Mouse (Mus musculus) left cerebral cortex, adult 8-10 months (tissue): ENCODE measurements around the gene Nkx2-3. TPM values are rescaled to one million over a fixed set of nuclear protein-coding genes. Genes with fewer than 3 reads are reported as not detected.

Source experiments
- DNase-seq, 2 experiments: peaks; one replicate each; pipeline ENCODE4 v3.0.0; 2022; ENCODE audit warnings: low spot score in 2 of 2
- total RNA-seq, 4 experiments: library from RNA; stranded (reverse); gene quantifications; 2 replicates each; pipeline ENCODE4 v1.2.4; 2022

Nkx2-3 gene
- total RNA-seq, 4 experiments from 2014 or later, result not detected

DNA sequence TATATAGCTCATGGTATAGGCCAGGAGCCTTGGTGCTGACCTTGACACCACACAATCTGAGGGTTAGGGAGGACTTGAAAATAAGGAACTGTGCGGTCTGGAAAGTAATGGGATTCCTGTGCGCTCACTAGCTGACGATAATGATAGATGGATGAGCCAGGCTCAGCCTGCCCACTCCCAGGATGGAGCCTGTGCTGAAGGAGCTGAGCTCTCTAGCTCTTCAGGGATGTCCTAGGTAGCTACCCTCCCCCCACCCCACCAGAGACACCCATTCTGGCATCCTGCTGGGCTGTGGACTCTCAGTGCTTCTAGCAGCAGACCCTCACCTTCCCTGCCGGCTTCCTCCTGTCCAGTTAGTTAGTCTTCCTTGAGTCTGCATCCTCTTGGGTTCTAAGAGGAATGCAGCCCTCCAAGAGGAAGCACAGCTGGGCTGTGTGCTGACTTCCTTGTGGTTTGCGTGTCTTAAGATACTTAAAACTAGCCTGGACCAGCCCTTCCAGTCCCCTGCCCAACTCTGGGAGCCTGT, 6.4 kb downstream of the Nkx2-3 start:
- no peak for DNase-seq

DNA sequence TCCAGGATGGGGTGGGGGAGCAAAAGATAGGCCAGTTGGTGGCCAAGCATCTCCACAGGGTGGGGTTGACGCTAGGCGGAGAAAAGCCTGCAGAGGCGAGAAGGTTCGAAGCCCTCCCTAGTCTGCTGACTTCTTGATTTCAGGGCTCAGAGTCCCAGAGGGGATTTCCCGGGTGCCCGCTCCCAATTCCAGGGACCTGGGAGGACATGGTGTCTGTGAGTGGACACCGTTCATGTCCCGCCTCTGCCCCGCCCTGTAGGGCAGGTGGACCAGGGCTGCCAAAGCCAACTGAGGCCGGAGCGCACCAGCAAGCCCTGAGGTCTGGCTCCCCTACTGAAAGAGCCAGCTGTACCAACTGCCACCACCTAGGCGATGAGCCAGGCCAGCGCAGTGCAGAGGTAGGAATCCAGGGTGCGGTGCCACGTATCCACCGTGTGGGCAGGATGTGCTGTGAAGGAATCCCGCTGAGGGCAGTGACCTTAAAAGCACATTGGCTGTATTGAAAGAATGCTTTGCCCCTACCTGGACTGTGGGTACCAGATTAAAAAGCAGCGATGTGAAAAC, 7.9 kb downstream of the Nkx2-3 start:
- no peak for DNase-seq

GRCm38 (mm10) chr19:43623913-43624312, 11.8 kb downstream of the Nkx2-3 start:
- no peak for DNase-seq

DNA sequence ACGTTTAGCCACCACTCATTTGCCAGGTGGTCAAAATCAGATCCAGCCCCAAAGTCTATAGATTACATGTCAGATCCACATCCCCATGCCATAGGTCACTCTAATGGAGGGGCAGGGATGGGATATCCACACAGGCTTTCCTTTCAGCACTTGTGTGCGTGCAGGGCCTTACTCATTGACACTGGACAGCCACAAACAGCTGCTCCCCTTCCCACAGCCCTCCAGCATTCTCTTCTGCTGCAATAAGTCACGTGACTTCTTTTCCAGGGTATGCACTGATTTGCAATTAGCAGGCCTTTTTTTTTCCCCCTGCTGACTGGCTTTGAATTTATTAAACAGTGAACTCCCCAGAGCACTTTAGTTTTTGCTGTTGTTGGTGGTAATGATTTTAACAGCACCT, 14.0 kb downstream of the Nkx2-3 start:
- DNase-seq, result no peak

- no peak for DNase-seq
These were observed 15.2 kb downstream of the Nkx2-3 start for GRCm38 (mm10) chr19:43627345-43627744.

GRCm38 (mm10) chr19:43629088-43629487, 17.0 kb downstream of the Nkx2-3 start:
- DNase-seq, result no peak

DNA sequence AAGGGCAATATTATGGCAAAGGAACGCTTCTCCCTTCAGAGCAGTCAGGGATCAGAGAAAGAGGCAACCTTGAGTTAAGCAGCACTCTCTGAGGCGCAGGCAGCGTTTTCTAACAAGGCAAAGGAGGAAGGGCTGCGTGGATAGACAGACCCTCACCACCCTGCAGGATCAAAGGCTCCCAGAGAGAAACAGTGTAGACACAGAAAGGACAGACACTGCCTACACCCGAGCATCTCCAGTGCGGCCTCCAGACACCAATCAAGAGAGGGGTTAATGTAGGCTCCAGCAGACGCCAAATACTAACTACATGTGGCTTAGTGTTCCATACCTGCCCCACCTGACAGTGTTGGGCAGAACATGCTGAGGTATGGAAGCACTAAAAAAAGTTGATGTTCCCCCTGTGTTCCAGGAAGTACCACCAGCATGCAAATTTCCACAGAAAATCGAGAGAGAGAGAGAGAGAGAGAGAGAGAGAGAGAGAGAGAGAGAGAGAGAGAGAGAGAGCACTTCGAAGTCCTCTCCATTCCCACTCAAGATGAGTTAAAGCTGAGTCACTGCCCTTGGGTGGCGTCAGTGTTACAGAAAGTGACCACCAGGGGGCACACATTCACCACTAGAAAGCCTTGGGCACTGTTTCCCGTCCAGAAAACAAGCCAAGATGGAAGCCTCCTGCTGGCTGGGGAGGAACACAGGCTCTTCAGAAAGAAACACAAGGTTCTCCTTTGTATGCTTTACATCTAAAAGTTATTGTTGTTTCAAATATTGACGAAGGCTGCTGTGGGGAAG, 18.5 kb downstream of the Nkx2-3 start:
- DNase-seq, result peak in 1 of 2 experiments; percentile 30

DNA sequence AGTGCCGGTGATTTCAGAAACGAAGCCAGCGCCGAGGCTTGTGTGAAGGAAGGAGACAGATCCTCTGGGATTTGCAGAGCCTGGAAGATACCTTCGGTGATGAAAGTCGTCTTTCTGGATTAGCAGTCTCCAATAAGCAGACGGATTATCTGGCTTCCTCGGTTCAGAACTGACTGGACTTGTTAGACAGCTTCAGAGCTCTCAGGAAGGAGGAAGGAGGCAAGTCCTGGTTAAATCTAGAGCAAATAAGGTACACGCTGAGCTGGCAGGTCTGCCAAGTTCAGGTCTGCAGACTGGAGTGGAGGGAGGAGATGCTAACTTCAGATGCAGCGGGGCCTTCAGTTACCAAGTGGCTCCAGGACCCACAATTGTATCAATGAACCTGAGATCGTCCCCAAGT, 29.7 kb downstream of the Nkx2-3 start:
- DNase-seq, result no peak

GRCm38 (mm10) chr19:43642843-43643242, 30.7 kb downstream of the Nkx2-3 start:
- no peak for DNase-seq

DNA sequence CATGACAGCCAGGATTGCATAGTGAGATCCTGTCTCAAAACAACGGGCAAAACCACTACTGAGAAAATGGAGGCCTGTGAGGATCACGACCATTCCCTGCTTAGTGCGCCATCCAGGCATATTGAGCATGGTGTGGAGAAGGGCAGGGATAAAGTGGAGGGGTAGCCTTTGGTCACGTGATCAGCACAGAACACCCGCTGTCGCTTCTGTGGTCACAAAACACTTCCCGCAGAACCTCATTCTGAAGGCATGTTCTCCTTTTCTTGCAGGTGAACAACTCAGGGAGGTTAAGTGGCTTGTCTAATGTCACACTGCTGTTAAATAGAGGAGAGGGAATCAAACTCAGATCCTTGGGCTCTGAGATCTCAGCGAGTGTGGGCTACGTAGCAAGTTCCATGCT, 33.4 kb downstream of the Nkx2-3 start:
- no peak for DNase-seq

GRCm38 (mm10) chr19:43646852-43647251, 34.7 kb downstream of the Nkx2-3 start:
- no peak for DNase-seq

GRCm38 (mm10) chr19:43647261-43647660, 35.1 kb downstream of the Nkx2-3 start:
- no peak for DNase-seq

- DNase-seq, result no peak
These were observed 36.2 kb downstream of the Nkx2-3 start for GRCm38 (mm10) chr19:43648343-43648742.

- DNase-seq, result no peak
These were observed 39.2 kb downstream of the Nkx2-3 start for GRCm38 (mm10) chr19:43651241-43651785.

DNA sequence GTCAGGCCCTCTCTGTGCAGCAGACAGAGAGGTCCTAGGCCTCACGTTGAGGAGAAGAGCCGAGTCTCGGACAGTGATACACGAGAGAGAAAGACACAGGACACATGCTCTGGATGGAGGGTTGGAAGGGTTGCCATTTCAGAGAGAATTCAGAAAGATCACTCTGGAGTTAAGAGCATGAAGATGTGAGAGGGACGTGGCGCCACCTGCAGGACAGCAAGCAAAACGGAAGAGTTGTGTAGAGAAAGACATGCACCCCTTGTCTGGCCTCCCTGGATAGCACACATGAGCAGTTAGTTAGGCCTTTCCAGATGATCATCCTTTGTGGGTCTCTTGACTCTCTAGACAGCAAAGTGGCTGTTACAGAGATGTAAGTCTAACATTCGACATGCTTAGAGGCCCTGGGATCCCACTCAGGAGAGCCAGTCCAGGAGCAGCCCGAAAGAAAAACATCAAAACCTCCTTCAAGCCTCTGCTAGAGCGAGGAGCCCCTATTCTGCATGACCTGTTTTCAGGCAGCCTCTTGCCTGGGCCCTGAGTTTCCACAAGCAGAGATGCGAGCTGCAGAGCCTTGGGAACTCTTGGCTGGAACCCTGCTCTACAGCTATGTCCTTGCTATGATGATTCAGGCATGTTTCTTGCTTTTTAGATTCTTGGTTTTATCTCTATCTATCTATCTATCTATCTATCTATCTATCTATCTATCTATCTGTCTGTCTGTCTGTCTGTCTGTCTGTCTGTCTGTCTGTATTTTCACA, 43.8 kb downstream of the Nkx2-3 start:
- DNase-seq, result no peak

- no peak for DNase-seq
These were observed 47.5 kb downstream of the Nkx2-3 start for GRCm38 (mm10) chr19:43659632-43660031.

DNA sequence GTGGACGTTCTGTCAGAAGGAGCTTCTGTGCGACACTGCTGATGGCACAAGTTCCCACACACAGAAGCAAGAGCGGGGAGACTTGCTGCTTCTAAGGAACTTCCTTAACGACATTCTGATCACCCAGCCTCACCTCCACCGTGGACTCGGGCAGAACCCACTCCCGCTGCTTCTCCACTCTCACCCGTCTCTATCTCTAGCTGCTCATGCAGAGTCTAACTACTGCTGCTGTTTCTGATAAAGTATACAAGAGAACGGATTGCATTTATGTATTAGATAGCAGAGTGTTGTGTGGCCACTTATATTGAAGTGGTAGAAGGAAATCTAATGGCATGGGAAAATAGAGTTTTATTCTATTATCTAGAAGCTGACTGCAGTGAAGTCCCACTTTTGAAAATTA, 48.6 kb downstream of the Nkx2-3 start:
- no peak for DNase-seq

DNA sequence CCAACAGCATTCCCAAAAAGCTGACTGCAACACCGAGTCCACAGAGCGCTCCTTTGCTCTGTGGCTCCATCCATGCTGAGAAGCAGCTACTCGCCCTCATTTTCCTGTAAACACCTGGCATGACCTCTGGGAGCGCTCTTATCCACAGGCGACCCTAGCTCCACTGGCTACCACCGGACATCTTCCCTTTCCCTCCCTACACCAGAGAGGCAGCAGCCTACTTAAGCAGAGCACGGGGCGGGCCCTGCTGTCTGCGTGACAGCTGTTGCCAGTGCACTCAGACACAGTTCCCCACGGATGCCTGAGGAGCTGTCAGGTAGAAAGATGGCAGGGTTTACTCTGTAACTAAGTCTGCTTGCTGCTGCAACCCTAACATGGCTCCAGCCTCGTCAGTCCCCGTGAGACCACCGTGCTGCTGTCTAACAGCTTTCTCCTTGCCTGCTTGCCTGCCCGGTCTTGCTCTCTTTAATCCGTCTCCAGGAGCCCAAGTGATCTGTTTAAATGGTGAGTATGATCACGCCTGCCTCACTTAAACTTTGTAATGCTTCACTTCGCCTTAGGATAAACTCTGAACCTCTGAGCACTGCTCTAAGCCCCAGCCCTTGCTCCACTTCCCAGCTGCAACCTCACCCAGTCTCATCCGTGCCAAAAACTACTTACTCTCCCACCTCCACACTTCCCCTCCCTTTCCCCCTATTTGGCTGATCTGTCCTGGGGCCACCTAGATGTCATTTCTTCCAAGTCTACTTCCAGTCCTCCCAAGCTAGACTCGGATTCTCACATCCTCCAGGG, 50.2 kb downstream of the Nkx2-3 start:
- DNase-seq, result no peak

DNA sequence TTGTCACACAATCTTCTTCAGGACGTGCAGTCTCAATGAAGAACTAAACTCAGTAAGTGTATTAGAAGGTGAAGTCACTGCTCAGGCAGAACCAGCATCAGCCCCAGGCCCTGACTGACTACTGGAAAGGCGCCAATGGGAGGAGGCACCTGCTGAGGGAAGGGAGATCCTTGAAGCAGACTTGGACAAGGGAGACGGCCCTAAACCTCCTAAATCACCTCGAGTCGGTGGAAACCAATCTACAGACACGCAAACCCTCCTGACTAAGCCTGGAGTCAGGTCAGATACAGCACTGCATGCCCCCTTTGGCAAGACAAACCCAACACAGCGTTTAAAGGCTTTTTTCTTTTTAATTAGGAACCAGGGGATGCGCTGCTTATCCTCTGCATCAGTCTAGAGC, 51.3 kb downstream of the Nkx2-3 start:
- no peak for DNase-seq
